Mouse (Mus musculus) lung, adult 18-20 months (tissue): ENCODE data around the gene Psmb7.

ENCODE experiments used
- DNase-seq, 2 experiments: peaks; one replicate each; pipeline ENCODE4 v3.0.0; 2022; ENCODE audit warnings: mixed read lengths in 2 of 2

Psmb7 gene

DNA sequence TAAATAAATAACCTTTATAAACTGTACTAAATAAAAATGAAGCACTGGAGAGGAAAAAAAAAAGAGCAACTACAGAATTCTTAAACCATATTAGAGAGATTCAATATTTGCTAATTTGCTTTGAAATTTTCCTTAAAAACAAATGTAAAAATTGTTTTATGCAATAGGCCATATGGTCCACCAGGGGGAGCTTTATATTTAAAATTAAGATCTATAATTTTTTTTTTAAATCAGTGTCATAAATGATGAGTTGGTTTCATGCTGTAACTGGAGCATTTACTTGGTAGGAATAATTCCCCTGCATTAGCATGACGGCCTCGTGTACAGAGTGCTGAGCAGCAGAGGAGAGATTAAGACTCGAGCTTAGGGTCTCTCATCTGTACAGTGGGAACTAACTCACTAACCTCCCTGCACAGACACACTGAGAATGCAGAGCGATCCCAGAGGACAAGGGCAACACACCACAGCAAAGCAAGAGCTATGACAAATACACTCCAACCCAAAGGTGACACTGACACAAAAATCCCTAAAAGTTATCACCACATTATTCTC is 6.1 kb downstream of the Psmb7 start:
- DNase-seq: no peak

DNA sequence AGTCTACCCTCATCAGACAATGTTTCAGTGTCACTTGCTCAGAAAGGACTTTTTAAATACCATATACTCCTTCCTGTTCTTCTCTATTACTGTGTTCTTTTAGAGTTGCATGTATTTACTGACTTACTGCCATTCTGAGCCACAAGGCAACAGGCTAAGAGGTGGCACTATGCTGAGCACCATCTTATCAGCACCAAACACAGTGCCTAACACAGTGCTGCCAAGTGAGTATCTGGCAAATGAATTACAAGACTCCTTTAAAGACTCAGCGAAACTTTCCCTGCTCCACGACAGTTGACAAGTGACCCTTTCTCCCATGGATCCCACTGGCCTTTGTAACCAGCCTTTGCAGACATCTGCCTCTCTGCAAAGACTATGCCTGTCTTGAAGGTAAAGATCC is 13.3 kb downstream of the Psmb7 start:
- DNase-seq: no peak

DNA sequence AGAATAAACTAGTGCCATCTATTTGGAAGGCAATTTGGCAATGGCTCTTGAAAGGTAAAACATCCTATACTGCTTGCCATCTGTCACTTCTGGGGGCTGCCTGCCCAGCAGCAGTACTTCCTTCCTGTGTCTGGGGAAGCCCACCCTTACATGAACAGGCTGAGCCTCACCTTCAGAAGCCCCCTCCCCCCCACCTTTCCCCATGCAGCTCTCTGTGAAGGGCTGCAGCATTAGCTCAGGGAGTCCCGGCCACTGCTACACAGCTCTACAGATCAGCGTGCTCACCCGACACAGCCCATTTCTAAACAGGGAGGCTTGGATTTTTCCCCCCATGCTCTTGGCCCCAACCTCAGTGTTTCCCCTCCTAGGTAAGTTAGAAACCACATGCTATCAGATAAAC is 14.4 kb downstream of the Psmb7 start:
- no peak for DNase-seq

DNA sequence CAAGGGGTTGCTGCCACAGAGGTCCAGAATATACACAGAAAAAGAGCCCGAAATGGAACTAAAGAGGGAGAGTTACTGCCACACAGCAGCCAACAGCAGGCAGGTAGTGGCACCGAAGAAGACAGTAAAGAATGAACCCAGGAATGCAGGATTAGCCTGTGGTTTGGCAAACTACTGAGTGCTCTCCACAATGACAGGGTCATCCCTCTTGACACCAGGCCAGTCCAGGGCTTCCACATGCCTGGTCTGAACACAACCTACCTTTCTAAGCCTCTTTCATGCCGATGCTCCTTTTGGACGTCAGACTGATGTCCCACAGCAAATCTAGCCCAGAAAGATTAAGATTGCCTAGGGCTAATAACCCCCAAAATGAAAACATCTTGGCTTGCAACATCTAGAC is 15.1 kb downstream of the Psmb7 start:
- DNase-seq: no peak

DNA sequence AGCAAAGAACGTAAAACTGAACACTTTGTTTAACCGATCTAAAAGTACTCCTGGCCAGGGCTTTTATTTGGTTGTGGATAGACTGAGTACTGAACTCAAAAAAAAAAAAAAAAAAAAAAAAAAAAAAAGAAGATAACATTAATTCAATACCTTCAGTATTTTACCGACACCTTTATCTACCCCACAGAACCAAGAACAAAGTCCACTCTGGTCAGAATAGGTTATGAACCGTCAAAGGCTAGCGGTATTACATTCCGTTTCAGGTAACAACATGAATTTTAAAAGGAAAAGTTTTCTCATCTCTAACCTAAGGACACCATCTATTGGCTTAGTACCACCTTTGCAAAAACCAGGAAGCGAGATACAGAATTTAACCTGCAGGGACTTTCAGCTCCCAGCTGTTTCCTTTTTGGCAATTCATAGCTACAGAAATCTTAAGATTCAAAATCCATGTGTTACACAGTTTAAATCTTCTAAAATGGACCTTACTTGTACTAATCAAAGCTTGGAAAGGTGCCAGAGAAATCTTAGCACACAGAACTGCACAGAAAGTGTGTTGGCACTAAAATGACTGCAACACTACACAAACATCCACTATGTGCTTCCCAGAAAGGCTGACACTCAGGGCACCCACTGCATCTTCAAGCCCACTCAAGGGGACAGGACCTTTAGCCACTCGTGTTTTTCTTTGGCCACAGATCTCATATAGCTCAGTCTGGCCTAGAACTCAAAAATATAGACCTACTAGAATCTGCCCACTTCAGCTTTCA is 19.9 kb downstream of the Psmb7 start:
- DNase-seq: no peak

DNA sequence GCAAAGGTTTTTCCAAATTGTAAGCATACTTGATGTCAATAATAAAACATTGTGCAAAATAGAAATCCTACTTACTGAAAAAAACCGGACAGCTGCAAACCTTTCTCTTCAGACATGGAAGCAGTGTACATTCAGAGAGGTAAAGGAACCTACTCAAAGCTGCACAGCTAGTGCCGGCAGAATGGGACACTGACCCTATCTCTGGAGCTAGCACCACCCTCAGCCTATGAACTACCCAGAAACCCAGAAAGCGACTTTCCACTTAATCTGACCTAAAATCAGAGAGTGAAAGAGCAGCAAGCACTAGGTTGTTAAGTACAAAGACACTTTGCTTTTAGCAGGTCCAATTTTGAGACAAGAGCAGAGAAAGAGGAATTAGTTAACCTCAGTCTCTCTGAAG is 20.5 kb downstream of the Psmb7 start:
- no peak for DNase-seq

DNA sequence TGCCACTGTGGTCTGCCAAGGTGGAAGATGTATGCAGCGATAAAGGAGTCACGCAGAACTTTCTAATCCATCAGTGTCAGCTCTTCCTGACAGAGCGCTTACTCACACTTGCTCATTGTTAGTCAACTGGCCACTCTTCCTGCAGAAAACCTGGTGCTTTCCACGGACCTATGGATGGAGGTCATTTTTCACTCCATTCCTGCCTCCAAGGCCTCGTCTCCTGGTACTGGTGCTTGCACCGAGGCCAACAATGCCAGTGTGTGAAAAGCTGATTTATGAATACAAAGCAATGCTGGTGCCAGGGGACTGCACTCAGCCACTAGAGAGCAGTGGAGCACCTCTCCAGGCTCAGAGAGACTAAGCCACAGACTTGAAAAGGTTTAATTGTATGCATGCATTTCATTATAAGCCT is 22.3 kb downstream of the Psmb7 start:
- no peak for DNase-seq

DNA sequence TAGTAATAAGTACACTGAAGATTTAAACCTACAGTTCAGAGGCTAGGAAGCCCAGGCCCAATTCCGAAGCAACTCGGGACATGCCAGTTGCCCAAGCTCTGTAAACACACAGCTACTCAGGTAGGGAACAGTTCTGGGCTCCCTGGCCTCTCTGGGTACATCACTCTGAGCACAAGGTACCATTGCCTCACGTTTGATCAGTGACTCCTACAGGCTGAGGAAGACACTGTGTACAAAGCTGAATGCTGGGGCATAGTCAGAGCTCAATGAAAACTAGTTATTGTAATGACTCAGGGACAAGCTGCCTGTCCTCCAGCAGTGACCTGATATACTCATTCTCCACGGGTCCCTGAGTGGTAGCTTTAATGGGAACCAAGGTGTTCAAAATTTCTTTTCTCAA is 22.8 kb downstream of the Psmb7 start:
- no peak for DNase-seq

DNA sequence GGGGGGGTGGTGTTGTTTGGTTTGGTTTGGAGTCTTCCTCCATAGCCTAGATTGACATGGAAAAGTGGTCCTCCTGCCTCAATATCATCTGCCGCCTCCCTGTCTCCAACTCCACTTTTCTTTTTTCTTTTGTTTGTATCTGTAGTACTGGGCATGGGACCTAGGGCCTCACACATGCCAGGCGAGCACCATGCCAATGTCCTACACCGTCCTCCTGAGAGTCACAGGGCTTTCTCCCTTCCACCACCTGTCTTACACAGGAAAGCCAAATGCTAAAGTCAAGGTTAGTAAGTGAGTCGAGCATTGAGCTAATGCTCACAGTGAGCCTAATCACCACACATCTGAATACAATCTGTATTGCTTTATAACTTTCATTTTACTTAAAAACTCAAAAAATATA is 24.1 kb downstream of the Psmb7 start:
- no peak for DNase-seq

DNA sequence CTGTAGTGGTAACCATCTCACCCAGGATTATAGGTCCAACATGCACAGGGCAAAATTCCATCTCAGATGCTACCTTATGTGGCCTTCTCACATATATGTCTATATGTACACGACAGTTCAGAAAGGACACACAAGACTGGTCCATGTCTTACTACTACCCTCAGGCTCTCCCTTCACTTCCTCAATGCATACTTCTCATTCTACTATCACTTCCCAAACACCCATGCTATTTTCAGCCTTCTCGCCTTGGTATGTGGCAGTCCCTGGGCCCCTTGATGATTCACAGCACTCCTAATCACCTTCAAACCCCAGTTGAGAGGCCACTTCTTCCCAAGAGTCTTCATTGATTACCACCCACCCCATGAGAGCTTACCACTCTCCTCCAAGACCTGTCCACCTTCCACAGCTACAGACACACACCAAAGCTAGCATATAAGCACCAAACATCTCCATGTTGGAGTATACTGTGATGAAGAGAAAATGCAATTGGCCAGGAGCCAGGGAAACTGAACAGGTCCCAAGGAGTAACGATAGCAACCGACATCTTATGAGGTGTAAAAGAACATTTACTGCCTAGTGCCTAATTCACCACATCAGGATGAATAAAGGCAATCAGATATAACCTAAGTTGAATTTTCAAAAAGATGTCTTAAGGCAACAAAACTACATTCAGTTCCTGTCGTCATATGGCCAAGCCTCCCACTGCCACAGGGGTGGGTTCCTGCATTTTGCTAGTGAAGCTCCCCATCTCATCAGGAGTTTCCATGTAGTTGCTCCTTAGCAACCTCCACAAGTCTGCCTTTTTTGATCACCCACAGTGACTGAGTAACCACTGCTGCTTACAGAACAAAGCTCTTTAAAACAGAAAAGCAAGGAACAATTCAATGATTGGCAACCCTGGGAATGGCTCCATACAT is 26.7 kb downstream of the Psmb7 start:
- DNase-seq: no peak

DNA sequence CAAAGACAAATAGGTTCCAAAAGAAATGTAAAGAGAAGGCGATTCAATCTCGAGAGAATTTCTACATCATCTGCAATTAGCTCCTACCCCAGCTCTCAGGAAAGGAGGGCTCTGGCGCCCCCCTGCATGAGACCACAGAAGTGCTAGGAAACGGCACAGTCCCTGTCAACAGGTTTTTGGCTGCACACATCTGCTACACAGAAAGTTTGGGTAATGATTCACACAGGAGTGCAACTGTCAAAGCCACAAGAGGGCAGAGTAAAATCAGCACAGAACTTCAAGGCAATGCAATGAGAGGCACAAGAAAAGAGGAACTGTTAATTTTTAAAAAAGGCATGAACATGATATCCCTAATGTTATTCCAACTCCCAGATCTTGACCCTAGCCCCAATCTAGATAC is 27.8 kb downstream of the Psmb7 start:
- DNase-seq: peak in 1 of 2 experiments; percentile 29

DNA sequence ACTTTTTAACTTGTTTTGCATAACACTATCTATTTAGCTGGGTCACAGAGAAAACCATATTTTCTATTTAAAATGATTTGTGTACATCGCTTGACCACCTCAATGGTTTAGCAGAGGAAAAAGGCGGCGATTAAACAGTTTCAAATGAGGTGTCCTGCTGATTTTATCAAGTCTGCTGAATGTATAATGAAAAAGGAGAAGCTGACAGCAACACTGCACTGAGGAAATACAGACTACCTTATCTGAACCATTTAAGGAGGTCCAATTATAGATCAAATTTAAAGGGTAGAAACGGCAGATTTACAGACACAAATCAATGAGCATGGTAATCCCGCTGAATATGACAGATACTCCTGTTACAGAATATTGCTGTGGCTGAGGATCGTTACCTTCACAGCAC is 29.4 kb downstream of the Psmb7 start:
- DNase-seq: no peak

DNA sequence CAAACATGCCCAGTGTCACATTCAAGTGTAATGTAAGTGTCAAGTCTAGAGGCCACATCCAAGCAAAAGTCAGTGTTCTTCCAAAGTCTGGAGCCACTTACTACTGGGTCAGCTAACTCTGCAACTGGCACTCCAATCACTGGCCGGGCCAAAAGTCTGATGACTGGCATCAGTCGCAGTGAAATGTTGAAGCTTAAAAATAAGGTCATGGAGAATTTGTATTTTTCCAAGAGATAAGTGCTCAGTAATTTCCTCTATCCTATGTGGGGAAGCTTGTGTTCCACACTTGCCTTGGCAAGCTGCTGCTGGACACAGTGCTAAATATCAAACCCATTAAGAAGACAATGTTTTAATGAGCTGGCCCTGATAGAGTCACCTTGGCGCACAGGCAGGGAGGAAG is 30.3 kb downstream of the Psmb7 start:
- DNase-seq: no peak

DNA sequence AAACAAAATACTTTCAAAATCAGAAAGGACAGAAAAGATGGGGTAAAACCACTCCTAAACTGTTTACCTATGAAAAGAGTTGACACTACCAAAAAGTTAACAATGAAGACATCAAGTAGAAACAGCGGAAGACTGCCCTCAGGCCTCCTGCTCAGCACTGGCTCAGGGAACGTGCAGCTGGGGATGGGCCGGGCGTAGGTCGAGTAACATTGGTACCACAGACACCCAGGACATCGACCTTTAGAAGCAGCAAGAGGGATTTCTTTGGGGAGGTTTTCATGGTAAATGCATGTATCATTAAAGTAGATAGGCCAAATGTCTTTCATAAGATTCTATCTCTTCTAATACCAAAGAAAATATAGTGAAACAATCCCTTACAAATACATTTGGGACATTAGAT is 31.3 kb downstream of the Psmb7 start:
- no peak for DNase-seq

DNA sequence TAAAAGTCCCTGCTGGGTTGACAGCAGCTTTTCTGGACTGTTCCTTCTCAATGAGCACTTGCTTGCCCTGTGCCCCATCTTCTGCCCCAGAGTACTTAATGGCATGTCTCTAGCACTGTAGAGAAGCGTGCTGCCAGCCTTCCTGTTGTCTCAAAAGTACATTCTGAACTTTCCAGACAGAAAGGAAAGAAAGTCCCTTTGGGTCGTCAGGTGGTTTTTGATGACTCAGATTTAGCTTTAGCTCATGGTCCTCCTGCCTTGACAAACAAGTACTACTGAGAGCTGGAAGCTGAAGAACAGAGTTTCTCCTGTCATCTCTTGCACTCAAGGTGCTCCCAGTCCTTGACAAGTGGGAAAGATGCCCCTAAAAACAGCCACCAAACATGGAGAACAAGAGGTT is 33.7 kb downstream of the Psmb7 start:
- no peak for DNase-seq

DNA sequence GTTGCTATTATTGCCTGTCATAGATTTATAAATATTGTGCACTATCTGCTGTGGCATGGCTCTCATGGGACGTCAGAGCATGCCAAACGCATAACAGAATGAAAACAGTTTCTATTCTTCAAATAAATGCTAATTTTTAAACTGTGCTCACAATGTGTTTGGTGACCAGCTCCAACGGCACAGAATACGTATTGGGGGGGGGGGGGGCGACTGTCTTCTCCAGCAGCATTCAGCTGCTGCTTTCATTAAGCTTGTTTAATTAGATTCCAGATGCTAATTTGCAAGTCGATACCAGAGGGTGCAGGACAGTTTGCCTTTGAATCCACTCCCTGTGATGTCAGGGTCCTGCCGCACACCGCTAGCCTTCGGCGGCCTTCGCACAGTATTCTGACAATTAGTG is 34.6 kb downstream of the Psmb7 start:
- no peak for DNase-seq

DNA sequence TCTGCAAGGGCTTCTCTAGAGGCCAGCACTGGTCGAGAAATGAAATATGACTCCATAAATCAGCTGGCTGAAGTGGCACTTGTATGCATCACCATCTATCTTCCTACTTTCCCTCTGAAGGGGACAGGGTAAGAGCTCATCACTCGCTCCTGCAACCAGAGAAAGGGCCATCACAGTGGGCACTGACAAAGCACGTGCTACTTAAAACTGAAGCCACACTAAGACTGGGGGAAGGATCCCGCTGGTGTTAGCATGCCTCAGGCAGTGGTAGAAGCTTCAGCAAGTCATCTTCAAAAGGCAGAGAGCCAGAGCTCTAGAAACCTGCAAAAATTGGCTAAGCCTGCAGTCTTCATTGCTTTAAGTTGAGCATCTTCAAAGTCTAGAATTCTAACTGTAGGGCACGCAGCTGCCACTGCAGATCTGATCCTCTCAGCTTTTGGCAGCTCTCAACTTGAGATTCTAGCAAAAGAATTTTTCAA is 35.0 kb downstream of the Psmb7 start:
- no peak for DNase-seq

DNA sequence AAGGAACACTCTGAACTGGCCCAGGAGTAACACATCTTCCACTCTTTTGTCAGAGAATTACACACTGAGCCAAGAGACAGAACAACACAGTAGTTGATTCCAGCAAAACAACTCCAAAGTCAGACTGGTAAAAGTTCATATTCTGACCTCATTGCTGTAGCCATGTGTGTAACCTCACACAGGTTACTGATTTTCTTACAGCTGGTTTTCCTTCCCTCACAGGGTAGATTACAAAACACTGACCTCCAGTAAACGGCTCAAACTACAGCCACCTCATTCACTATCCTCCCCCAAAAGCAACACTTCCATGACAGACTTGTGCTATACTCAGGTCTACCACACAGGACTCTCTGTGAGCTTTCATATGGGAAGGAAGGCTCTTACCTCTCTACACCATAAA is 36.2 kb downstream of the Psmb7 start:
- DNase-seq: peak in 1 of 2 experiments; percentile 5

DNA sequence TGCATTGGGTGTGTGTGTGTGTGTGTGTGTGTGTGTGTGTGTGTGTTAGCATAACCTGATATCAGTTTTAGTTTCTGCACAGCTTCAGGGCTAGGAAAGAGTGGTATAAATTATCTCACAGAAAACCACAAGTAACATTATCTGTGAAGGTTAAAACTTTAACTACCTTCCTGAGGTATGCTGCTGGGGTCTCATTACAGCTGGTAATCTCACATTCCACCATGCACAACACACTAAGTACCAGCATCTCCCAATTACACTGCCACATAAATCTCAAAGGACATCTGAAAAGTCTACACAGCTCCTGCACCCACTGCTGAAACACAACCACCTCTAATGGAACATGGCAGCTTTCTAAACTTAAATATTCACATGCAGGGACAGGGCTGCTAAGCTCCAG is 43.0 kb downstream of the Psmb7 start:
- no peak for DNase-seq

DNA sequence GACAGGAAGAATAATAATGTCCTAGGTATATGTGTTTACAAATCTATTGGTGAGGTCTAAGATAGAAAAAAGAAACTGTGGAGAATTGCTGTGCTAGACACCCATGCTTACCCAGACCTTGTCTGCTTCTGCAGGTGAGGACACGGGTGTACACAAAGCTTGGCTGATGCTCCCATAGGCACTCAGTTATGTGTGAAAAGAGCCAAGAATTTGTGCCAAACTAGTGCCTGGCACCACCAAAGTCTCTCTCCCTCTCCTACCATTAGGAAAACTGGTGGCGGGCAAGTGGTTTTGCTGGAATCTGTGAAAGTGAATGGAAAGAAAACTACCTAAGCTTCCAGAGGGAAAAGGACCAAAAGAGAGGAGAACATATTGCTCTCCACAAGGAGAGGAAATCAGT is 45.5 kb downstream of the Psmb7 start:
- no peak for DNase-seq

DNA sequence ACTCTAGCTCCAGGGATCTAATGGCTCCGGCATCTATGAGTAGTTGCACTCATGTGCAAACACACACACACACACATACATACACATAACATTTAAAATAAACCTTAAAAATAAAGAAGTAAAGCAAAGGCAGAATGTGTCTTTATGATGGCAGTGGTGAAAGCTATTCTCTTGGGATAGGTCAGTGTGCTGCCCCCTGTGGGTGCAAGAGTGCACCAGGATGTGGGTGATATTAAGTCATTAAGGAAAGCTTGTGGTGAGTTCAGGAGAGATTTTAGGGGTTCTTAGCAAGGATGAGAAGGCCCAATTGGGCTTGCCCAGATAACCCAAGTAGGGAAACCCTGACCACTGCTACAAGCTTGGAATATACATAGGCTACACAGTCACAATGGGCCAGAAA is 46.0 kb downstream of the Psmb7 start:
- DNase-seq: no peak

DNA sequence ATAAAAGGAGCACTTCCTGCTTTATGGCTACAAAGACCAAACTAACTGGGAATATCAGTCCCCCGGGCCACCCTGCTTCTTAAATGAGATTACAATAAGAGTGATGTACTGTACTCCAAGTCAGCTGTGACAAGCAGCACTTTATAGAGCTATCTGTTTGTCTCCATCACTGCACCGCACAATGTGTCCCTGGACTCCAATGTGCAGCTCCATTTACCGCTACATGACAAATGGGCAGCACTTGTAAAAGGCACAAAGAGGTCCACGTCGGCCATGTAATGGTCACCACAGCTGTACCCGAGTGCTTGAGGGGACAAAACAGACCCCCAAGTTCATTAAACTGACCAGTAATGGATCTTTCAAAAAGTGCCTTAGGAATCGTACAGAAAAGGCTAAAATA is 49.0 kb downstream of the Psmb7 start:
- DNase-seq: no peak

DNA sequence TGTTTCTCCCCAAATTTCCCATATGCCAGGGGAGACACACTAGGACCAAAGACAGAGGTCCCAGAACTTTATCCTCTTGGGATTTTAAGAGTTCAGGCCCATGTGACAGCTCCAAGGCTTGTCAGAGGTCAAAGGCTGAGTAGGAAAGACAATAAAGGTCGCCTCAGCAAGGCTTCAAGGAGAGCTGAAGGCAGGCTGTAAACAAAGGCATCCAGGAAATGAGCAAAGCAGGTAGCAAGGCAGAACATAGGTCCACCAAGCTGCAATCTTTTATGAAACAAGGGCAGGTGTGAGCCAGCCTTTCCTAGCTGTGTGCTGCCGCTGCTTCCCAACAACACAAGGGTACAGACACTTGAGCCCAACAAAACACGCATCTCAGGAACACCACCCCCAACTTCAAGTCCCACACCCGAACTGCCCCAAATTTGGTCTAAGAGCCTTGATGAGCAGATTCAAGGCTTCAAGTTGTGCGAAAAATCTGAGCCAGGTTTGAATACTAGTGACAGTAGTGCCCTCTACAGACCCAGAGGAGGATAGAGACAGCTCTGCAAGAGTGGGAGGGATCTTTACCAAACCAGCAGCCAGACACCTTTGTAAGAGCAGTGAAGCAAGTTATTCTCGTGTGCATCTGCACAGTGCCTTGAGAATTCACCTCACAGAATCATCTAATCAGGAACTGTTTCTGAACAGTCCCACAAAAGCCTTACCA is 52.0 kb downstream of the Psmb7 start:
- DNase-seq: no peak
